Mouse (Mus musculus): ENCODE measurements around the gene Mfn2.

GRCm38 (mm10) chr4:147862051-147862450, 42.5 kb downstream of the Mfn2 start:
- TF ChIP-seq CTCF (conservative IDR thresholded peaks at IDR 0.05 in 1 of 2, IDR thresholded peaks at IDR 0.05 in 1 of 2; ENCODE audit: low read depth in 2 of 2, low read length in 2 of 2) (no peak), POLR2A (IDR thresholded peaks at IDR 0.05; ENCODE audit: low read depth, low read length) (no peak), TCF12 (IDR thresholded peaks at IDR 0.05; ENCODE audit: low read depth, low read length) (no peak), E2F4 (IDR thresholded peaks at IDR 0.05; ENCODE audit: insufficient replicate concordance, low read depth, low read length) (no peak), ETS1 (conservative IDR thresholded peaks at IDR 0.05; ENCODE audit: low read depth, low read length) (no peak), IRF4 (IDR thresholded peaks at IDR 0.05; ENCODE audit: low read depth, low read length) (no peak), MAZ (IDR thresholded peaks at IDR 0.05; ENCODE audit: low read depth, low read length) (no peak), MAX (IDR thresholded peaks at IDR 0.05; ENCODE audit: low read length) (no peak)

Measured in CH12.LX (cell line).